Mouse (Mus musculus): Measurements from ENCODE around the gene Mettl7a3. TPM values are rescaled to one million over a fixed set of nuclear protein-coding genes. Genes with fewer than 3 reads are reported as not detected.

The Mettl7a3 gene
- total and polyA plus RNA-seq, 3 experiments = 0.21 to 0.27 TPM; not detected in 1

- no peaks in the 10 kb centered on the region for H3K36me3 ChIP-seq (ENCODE audit: control insufficient read depth, insufficient read depth, low read length)
- no peak overlapping the region for H3K27ac ChIP-seq
- no peaks in the 10 kb centered on the region for H3K79me2 ChIP-seq (replicated peaks; ENCODE audit: control insufficient read depth, insufficient read depth, low read length)
- no peaks in the 10 kb centered on the region for H3K4me1 ChIP-seq (ENCODE audit: control insufficient read depth, insufficient read depth, low read length)
- H3K4me3 ChIP-seq = no peak overlapping the region
- DNase-seq = no peak
- 95% methylated on average over 17 of the region's 17 CpGs for WGBS
- no peaks in the 10 kb centered on the region for H3K27me3 ChIP-seq (ENCODE audit: control insufficient read depth, insufficient read depth, low read length)
- intact Hi-C loops (cut with DNase I) = no loop called here
- H3K9ac ChIP-seq (ENCODE audit: low read depth, low read length) = no peak overlapping the region
- no peak for TF ChIP-seq POLR2A (IDR thresholded peaks at IDR 0.05; ENCODE audit: insufficient read depth, low read depth, low read length)
- TF ChIP-seq EP300 (IDR thresholded peaks at IDR 0.05; ENCODE audit: insufficient read depth, low read depth, low read length) = no peak
- TF ChIP-seq CTCF (IDR thresholded peaks at IDR 0.05) = no peak
Measured at GRCm38 (mm10) chr15:100387544-100388223, 53.0 kb downstream of the Mettl7a3 start.

GRCm38 (mm10) chr15:100388224-100388835 is 53.6 kb downstream of the Mettl7a3 start:
- H3K4me1 ChIP-seq (ENCODE audit: control insufficient read depth, insufficient read depth, low read length) = no peaks in the 10 kb centered on the region
- no peak overlapping the region for H3K9ac ChIP-seq (ENCODE audit: low read depth, low read length)
- no peaks in the 10 kb centered on the region for H3K27me3 ChIP-seq (ENCODE audit: control insufficient read depth, insufficient read depth, low read length)
- TF ChIP-seq POLR2A (IDR thresholded peaks at IDR 0.05; ENCODE audit: insufficient read depth, low read depth, low read length) (no peak), EP300 (IDR thresholded peaks at IDR 0.05; ENCODE audit: insufficient read depth, low read depth, low read length) (no peak), CTCF (IDR thresholded peaks at IDR 0.05) (no peak)
- DNase-seq = no peak
- H3K79me2 ChIP-seq (replicated peaks; ENCODE audit: control insufficient read depth, insufficient read depth, low read length) = no peaks in the 10 kb centered on the region
- WGBS = 85% methylated on average over 16 of the region's 16 CpGs
- H3K27ac ChIP-seq = no peak overlapping the region
- intact Hi-C loops (cut with DNase I) = no loop called here
- H3K36me3 ChIP-seq (ENCODE audit: control insufficient read depth, insufficient read depth, low read length) = no peaks in the 10 kb centered on the region
- no peak overlapping the region for H3K4me3 ChIP-seq

GRCm38 (mm10) chr15:100388886-100389285 is 54.2 kb downstream of the Mettl7a3 start:
- Histone ChIP-seq H3K36me3 (ENCODE audit: control insufficient read depth, insufficient read depth, low read length) (no peaks in the 10 kb centered on the region), H3K9ac (ENCODE audit: low read depth, low read length) (no peak overlapping the region), H3K27ac (no peak overlapping the region), H3K79me2 (replicated peaks; ENCODE audit: control insufficient read depth, insufficient read depth, low read length) (no peaks in the 10 kb centered on the region), H3K27me3 (ENCODE audit: control insufficient read depth, insufficient read depth, low read length) (no peaks in the 10 kb centered on the region), H3K4me1 (ENCODE audit: control insufficient read depth, insufficient read depth, low read length) (no peaks in the 10 kb centered on the region), H3K4me3 (no peak overlapping the region)
- intact Hi-C loops (cut with DNase I) = no loop called here
- whole genome bisulfite sequencing = 81% methylated on average over 9 of the region's 9 CpGs
- TF ChIP-seq CTCF (IDR thresholded peaks at IDR 0.05) = no peak
- TF ChIP-seq EP300 (IDR thresholded peaks at IDR 0.05; ENCODE audit: insufficient read depth, low read depth, low read length) = no peak
- no peak for TF ChIP-seq POLR2A (IDR thresholded peaks at IDR 0.05; ENCODE audit: insufficient read depth, low read depth, low read length)
- no peak for DNase-seq

Other genes starting within 250 kb of the Mettl7a3 start
- gene Atf1, start 107.1 kb upstream of the Mettl7a3 start, total RNA-seq (2021) = 10 to 100 TPM; 50.7 to 53.9 TPM
- 54.2 and 59.7 TPM in 2 replicates for gene Atf1, start 107.1 kb upstream of the Mettl7a3 start, polyA plus RNA-seq (2012; rRNA removed)
- gene Tmprss12, start 54.1 kb upstream of the Mettl7a3 start, total RNA-seq (2021) = not detected
- not detected in 2 replicates for gene Tmprss12, start 54.1 kb upstream of the Mettl7a3 start, polyA plus RNA-seq (2012; rRNA removed)
- 10 to 100 TPM; 44.8 to 56.4 TPM for gene Mettl7a1, start 30.8 kb upstream of the Mettl7a3 start, total RNA-seq (2021)
- gene Mettl7a1, start 30.8 kb upstream of the Mettl7a3 start, polyA plus RNA-seq (2012; rRNA removed) = 43.0 and 47.6 TPM in 2 replicates
- under 1 TPM in 1 of 2 experiments, not detected in 1; 0.34 TPM for gene Methig1, start 18.2 kb downstream of the Mettl7a3 start, total RNA-seq (2021)
- not detected in 2 replicates for gene Methig1, start 18.2 kb downstream of the Mettl7a3 start, polyA plus RNA-seq (2012; rRNA removed)
- gene Mettl7a2, start 18.3 kb downstream of the Mettl7a3 start, total RNA-seq (2021) = 1 to 10 TPM in 1 of 2 experiments, under 1 TPM in 1; 0.75 to 1.5 TPM
- not detected in 2 replicates for gene Mettl7a2, start 18.3 kb downstream of the Mettl7a3 start, polyA plus RNA-seq (2012; rRNA removed)
- gene Higd1c, start 29.6 kb downstream of the Mettl7a3 start, total RNA-seq (2021) = not detected
- not detected in 2 replicates for gene Higd1c, start 29.6 kb downstream of the Mettl7a3 start, polyA plus RNA-seq (2012; rRNA removed)
- gene Gm5475, start 87.2 kb downstream of the Mettl7a3 start, total RNA-seq (2021) = not detected
- not detected in 2 replicates for gene Gm5475, start 87.2 kb downstream of the Mettl7a3 start, polyA plus RNA-seq (2012; rRNA removed)
- 10 to 100 TPM; 38.9 to 43.7 TPM for gene Slc11a2, start 90.1 kb downstream of the Mettl7a3 start, total RNA-seq (2021)
- 24.4 and 45.6 TPM in 2 replicates for gene Slc11a2, start 90.1 kb downstream of the Mettl7a3 start, polyA plus RNA-seq (2012; rRNA removed)
- 10 to 100 TPM; 13.0 to 13.1 TPM for gene Letmd1, start 134.1 kb downstream of the Mettl7a3 start, total RNA-seq (2021)
- gene Letmd1, start 134.1 kb downstream of the Mettl7a3 start, polyA plus RNA-seq (2012; rRNA removed) = 31.2 and 32.3 TPM in 2 replicates
- 1 to 10 TPM; 2.1 to 2.7 TPM for gene Csrnp2, start 160.6 kb downstream of the Mettl7a3 start, total RNA-seq (2021)
- 1.7 and 3.0 TPM in 2 replicates for gene Csrnp2, start 160.6 kb downstream of the Mettl7a3 start, polyA plus RNA-seq (2012; rRNA removed)
- gene Tfcp2, start 217.1 kb downstream of the Mettl7a3 start, total RNA-seq (2021) = 10 to 100 TPM; 11.6 to 12.8 TPM
- 6.6 and 8.2 TPM in 2 replicates for gene Tfcp2, start 217.1 kb downstream of the Mettl7a3 start, polyA plus RNA-seq (2012; rRNA removed)

Measured in heart, adult 2 months (tissue).